Mouse (Mus musculus) urinary bladder, adult 2 months (tissue): ENCODE measurements around the gene Nrip3. TPM values are rescaled to one million over a fixed set of nuclear protein-coding genes. Genes with fewer than 3 reads are reported as not detected.

Experiments used
- DNase-seq: peaks from one replicate; pipeline ENCODE4 v3.0.0; 2022; ENCODE audit warnings: low spot score
- polyA plus RNA-seq: library from polyadenylated mRNA; depleted of rRNA; stranded (reverse); fragments of >200 nt; gene quantifications from 2 replicates; pipeline ENCODE4 v1.2.3, GENCODE M21; 2012; rRNA removed

The Nrip3 gene
- polyA plus RNA-seq, result 0.18 and 0.43 TPM in 2 replicates

DNA sequence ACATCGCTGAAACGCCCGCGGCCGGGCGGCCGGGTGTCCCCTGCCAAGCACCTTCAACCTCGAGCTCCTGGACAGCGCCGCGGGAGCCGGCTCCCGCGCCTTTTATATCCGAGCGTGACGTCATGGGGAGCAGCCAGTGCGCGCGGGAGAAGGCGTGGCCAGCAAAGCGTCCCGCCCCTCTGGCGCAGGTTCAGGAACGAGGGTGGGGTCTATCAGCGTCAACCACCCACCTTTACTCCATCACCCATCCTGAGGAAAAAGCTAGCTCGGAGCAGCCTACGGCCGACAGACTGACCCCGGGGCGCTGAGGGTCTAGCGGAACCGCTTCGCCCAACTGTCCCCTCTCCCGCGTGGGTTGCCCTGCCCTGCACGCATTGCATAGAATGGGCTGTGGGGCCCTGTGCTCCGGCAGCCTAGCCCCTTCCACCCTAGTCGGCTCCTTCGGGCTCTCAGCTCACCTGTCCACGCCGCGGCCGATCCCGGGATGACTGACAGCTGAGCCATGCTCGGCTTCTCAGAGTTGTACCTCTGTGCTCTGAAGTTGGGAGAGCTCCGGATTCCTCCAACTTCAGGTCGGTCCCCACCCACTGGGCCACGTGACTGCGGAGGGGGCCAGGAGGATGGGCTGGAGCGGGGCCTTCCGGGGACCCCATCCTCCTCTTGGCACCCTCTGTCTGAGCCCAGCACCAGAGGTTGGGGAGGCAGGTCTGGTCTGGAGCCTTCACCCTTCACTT is at the start of gene Nrip3:
Gene Nrip3 (minus strand): TSS at position 556 of the 734 bp plus-strand sequence.
- DNase-seq, result peak; percentile 49

- no peak for DNase-seq
Measured at GRCm38 (mm10) chr7:109831376-109831775, 49.6 kb upstream of the Nrip3 start.

DNA sequence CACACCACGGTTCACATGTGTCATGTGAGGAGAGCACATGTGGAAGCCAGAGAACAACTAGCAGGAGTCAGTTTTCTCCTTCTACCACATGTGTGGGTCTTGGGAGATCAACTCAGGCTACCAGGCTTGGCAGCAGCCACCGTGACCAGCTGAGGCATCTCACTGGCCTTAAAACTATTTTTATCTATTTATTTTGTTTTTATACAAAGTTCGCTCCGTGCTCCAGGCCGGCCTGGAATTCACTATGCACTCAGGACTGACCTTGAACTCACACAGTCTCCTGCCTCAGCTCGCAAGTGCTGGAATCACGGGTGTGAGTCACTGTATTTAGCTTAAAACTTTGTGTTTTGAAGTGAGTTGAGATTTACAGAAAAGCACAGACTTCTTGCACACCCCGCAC is 45.1 kb upstream of the Nrip3 start:
- DNase-seq, result no peak

DNA sequence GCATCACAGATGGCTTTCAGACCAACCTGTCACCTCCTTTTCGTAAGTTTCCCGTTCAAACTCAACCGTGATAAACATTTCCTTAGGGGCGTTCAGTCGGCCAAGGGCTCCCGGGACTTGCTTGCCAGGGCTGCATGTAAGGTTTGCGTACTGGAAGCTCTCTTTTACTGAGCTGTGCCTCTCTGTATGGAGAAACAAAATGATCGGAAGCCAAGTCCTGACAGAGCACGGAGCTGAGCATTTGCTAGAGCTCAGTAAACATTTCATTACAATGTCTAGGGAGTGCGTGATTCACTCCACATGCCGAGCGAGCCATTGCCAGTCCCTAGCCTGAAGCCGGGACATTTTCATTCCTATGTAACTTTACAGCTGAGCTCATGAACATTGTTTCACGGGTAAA is 43.5 kb upstream of the Nrip3 start:
- no peak for DNase-seq

DNA sequence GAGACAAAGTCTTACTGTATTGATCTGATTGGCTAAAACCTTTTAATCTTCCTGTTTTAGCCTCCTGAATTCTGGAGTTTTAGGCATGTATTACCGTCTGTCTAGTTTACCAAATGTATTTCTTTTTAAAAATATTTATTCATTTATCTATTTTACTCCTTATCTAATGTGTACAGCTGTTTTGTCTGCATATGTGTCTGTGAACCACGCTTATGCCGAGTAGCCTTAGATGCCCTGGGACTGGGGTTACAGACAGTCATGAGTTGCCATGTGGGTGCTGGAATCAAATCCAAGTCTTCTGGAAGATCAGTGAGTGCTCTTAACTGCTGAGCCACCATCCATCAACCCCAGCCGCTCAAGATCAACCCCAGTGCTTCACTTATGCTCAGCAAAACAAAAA is 36.8 kb upstream of the Nrip3 start:
- no peak for DNase-seq

GRCm38 (mm10) chr7:109817954-109818353 is 36.1 kb upstream of the Nrip3 start:
- DNase-seq, result no peak

DNA sequence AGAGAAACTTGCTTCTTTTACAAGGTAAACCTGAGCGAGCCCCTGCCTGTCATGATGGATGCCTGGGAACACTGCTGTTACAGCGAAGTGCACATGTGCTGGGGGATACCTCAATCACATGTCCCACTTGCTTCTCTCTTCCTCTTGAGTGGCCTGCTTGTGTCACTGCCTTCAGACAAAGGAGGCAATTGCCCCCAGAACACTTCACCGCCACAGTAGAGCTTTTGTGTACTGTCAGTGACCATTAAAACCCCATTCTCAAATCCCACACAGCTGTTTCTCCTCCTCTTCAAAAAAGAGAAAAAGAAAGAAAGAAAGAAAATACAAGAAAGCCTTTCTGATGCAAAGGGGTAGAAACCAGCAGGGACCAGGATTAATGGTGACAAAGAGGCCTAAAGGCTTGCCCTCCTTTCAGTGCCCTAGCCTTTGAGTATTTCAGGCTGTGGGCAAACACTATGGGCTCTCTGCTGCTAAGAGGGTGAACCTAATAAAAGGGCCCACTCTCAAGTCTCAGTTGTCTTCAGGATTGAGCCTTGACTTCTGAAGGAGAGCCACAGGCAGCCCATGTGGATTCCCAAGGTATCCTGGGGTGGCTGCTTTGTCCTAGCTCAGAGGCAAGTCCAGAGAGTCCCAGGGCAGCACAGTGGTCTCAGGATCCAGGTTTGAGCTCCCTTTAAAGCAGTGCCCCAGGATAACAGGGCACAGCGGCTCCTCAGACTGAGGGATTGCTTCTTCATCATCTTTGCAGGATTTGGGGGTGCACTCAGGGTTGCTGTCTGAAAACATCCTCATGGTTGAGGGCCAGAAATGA is 31.7 kb upstream of the Nrip3 start:
- no peak for DNase-seq

DNA sequence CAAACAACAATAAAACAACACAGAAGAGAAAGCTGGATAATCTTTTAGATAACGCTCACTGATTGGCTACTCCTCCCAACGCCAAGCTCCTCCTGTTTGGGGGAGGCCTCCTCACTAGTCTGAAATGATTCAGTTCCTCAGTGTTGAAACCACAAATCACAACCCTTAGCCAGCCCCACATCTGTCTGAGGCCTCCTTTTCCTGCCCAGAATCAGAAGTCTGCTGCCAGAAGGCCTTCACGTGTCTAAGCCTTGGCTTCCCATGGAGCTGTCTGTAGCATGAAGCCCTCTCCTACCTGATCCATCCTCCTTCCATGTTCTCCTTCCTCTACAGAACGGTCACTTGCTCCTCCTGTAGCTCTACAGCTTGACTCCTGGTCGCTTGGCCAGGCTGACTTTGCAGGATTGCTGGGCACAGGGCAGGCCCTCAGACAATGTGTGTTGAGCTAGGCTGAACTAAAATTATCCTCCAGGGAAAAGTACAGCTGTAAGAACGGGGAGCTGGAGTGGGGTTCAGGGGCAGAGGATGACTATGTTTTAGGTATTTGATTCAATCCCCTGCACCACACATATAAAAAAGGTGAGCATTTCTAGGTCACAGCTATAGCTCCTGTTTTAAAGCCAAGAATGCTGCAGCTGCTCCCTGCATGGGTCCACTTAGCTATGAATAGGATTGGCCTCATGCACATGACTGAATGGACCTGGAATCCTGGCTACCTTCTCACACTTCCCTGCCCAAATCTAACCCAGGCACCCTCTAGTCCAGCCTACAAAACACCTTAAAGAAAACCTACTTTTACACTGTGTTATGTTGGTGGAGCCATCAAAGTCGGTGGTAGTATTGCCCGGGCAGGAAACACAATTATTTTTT is 26.0 kb upstream of the Nrip3 start:
- DNase-seq, result no peak

- no peak for DNase-seq
Measured at GRCm38 (mm10) chr7:109804843-109805242, 23.0 kb upstream of the Nrip3 start.

- DNase-seq, result no peak
Measured at GRCm38 (mm10) chr7:109804355-109804754, 22.5 kb upstream of the Nrip3 start.

GRCm38 (mm10) chr7:109803516-109803915 is 21.7 kb upstream of the Nrip3 start:
- no peak for DNase-seq

- DNase-seq, result no peak
Measured at GRCm38 (mm10) chr7:109800626-109801025, 18.8 kb upstream of the Nrip3 start.

GRCm38 (mm10) chr7:109799168-109799567 is 17.3 kb upstream of the Nrip3 start:
- no peak for DNase-seq

- DNase-seq, result no peak
Measured at GRCm38 (mm10) chr7:109795564-109795963, 13.7 kb upstream of the Nrip3 start.

GRCm38 (mm10) chr7:109794556-109794955 is 12.7 kb upstream of the Nrip3 start:
- DNase-seq, result no peak

- no peak for DNase-seq
Measured at GRCm38 (mm10) chr7:109792759-109793158, 10.9 kb upstream of the Nrip3 start.

GRCm38 (mm10) chr7:109790818-109791217 is 9.0 kb upstream of the Nrip3 start:
- no peak for DNase-seq

GRCm38 (mm10) chr7:109787860-109788259 is 6.0 kb upstream of the Nrip3 start:
- DNase-seq, result no peak

DNA sequence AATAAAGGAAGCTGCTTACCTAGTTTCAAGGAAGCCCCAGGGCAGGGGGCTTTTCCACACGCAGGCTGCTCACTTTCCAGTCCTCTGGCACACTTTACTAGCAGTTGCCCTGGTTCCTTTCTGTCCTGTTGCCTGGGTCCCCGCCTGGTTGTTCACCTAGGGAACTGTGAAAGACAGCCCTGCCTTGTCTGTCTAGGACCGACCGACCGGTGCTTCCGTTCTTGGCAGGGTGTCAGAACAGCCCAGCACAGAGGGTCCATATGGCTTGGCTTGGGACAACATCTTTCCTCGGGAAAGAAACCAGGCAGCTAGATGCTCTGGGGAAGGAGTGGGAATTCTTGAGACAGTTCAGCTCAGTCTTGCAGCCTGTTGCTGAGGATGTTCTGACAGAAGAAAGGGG is 1.5 kb upstream of the Nrip3 start:
- DNase-seq, result no peak

GRCm38 (mm10) chr7:109781087-109781469 is 747 bp downstream of the Nrip3 start:
- no peak for DNase-seq

GRCm38 (mm10) chr7:109772251-109772650 is 9.6 kb downstream of the Nrip3 start:
- no peak for DNase-seq

DNA sequence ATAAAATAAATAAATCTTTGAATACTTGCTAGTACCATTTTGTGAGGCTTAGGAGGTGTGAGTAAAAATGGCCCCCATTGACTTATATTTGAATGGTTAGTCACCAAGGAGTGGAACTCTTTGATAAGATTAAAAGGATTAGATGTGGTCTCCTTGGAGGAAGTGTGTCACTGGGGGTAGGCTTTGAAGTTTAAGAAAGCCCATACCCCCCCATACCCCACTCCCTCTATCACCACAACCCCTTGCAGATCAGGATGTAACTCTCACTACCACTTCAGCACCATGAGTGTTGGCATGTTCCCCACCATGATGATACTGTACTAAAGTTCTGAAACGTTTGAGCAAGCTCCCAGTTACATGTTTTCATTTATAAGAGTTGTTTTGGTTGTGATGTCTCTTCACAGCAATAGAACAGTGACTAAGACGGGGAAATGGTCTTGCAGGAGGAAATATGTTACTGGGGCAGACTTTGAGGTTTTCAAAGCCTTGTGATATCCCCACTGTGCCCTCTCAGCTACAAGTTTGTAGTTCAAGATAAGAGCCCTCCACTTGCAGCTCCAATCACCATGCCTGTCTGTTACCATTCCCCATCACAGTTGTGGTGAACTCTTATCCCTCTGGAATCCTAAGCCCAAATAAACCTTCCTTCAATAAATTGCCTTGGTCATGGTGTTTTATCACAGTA is 13.0 kb downstream of the Nrip3 start:
- DNase-seq, result no peak
